Mouse (Mus musculus) CH12.LX (cell line): ENCODE measurements around the gene Dlec1. TPM values are rescaled to one million over a fixed set of nuclear protein-coding genes. Genes with fewer than 3 reads are reported as not detected.

Source experiments
- DNase-seq: peaks from one replicate; pipeline ENCODE4 v3.0.0-alpha.2; 2013; ENCODE audit errors: extremely low read depth
- H3K27ac ChIP-seq: 2 replicates; pipeline ENCODE4 v1.5.1; 2012; ENCODE audit warnings: low read depth, mild to moderate bottlenecking, control low read depth, moderate library complexity; ENCODE audit not compliant: insufficient read depth
- H3K27me3 ChIP-seq: replicated peaks from 2 replicates; pipeline ENCODE3; 2012; ENCODE audit warnings: inconsistent platforms
- H3K36me3 ChIP-seq, 2 experiments: replicated peaks in 1 of 2; 2 replicates each; pipeline versions ENCODE3 to v1.6.1; 2012; ENCODE audit warnings: inconsistent platforms in 1 of 2, low read length in 1 of 2, mild to moderate bottlenecking in 1 of 2, mixed read lengths in 1 of 2, moderate library complexity in 1 of 2; ENCODE audit not compliant: control insufficient read depth in 1 of 2, insufficient read depth in 1 of 2
- H3K4me1 ChIP-seq, 2 experiments: 2 replicates each; pipeline ENCODE4 v1.6.1; 2012; ENCODE audit warnings: inconsistent platforms in 1 of 2, moderate library complexity in 1 of 2; ENCODE audit not compliant: insufficient read depth in 2 of 2, control insufficient read depth in 1 of 2
- H3K4me2 ChIP-seq: 2 replicates; pipeline ENCODE4 v1.6.1; 2012; ENCODE audit warnings: low read depth, mild to moderate bottlenecking, control low read depth; ENCODE audit not compliant: poor library complexity, insufficient read depth, severe bottlenecking
- H3K4me3 ChIP-seq, 3 experiments: fragments of 150-350 bp in 1 of 3; sonication (generic) in 1 of 3; replicated peaks in 1 of 3; 2 replicates each; pipeline versions ENCODE3 to v1.5.1; 2011 to 2012; ENCODE audit warnings: low read depth in 2 of 3, low read length in 2 of 3, mild to moderate bottlenecking in 2 of 3, moderate library complexity in 2 of 3, control low read depth in 1 of 3, improper control_type of control experiment in 1 of 3, inconsistent platforms in 1 of 3, mixed read lengths in 1 of 3; ENCODE audit not compliant: poor library complexity in 1 of 3
- H3K79me2 ChIP-seq: replicated peaks from 2 replicates; pipeline ENCODE4 v1.6.1; 2012; ENCODE audit warnings: mild to moderate bottlenecking, moderate library complexity; ENCODE audit not compliant: control insufficient read depth, poor library complexity, insufficient read depth, severe bottlenecking; ENCODE audit errors: extremely low read depth
- H3K9ac ChIP-seq: 2 replicates; pipeline ENCODE4 v1.6.1; 2012; ENCODE audit warnings: low read depth, mild to moderate bottlenecking, control low read depth, moderate library complexity; ENCODE audit not compliant: insufficient read depth
- H3K9me3 ChIP-seq: replicated peaks from 2 replicates; pipeline ENCODE3; 2012; ENCODE audit warnings: low read length, inconsistent platforms, mixed read lengths
- CHD2 ChIP-seq: IDR thresholded peaks from 2 replicates; pipeline ENCODE4 v1.6.1; 2011; ENCODE audit warnings: low read length, improper control_type of control experiment
- CTCF ChIP-seq, 2 experiments: IDR thresholded peaks in 1 of 2; conservative IDR thresholded peaks in 1 of 2; 2 replicates each; pipeline ENCODE4 v1.5.1; 2011 to 2012; ENCODE audit warnings: low read depth in 2 of 2, low read length in 2 of 2, improper control_type of control experiment in 1 of 2, inconsistent platforms in 1 of 2, mild to moderate bottlenecking in 1 of 2, moderate library complexity in 1 of 2
- ELF1 ChIP-seq: IDR thresholded peaks from 2 replicates; pipeline ENCODE4 v1.6.1; 2014; ENCODE audit warnings: low read depth, mild to moderate bottlenecking, inconsistent platforms, low read length, improper control_type of control experiment
- EP300 ChIP-seq: IDR thresholded peaks from 2 replicates; pipeline ENCODE4 v1.6.1; 2011; ENCODE audit warnings: low read length, improper control_type of control experiment
- HCFC1 ChIP-seq: IDR thresholded peaks from 2 replicates; pipeline ENCODE4 v1.6.1; 2012; ENCODE audit warnings: low read depth, mild to moderate bottlenecking, inconsistent platforms, low read length, improper control_type of control experiment
- IRF4 ChIP-seq: IDR thresholded peaks from 2 replicates; pipeline ENCODE4 v1.6.1; 2014; ENCODE audit warnings: low read depth, mild to moderate bottlenecking, inconsistent platforms, low read length, improper control_type of control experiment
- JUN ChIP-seq: IDR thresholded peaks from 2 replicates; pipeline ENCODE4 v1.6.1; 2011; ENCODE audit warnings: low read depth, mild to moderate bottlenecking, low read length, improper control_type of control experiment, moderate library complexity; ENCODE audit not compliant: insufficient read depth
- KAT2A ChIP-seq: IDR thresholded peaks from 2 replicates; pipeline ENCODE4 v1.6.1; 2012; ENCODE audit warnings: low read length, improper control_type of control experiment, inconsistent platforms; ENCODE audit not compliant: insufficient replicate concordance
- MAFK ChIP-seq: IDR thresholded peaks from 2 replicates; pipeline ENCODE4 v1.6.1; 2011; ENCODE audit warnings: low read length, improper control_type of control experiment; ENCODE audit not compliant: insufficient replicate concordance
- MAX ChIP-seq: IDR thresholded peaks from 2 replicates; pipeline ENCODE4 v1.6.1; 2011; ENCODE audit warnings: low read length, improper control_type of control experiment
- MAZ ChIP-seq: IDR thresholded peaks from 2 replicates; pipeline ENCODE4 v1.6.1; 2012; ENCODE audit warnings: low read depth, mild to moderate bottlenecking, inconsistent platforms, low read length, improper control_type of control experiment, moderate library complexity
- MYC ChIP-seq: IDR thresholded peaks from 2 replicates; pipeline ENCODE4 v1.6.1; 2011; ENCODE audit warnings: low read depth, mild to moderate bottlenecking, improper control_type of control experiment, low read length
- POLR2A ChIP-seq: IDR thresholded peaks from 2 replicates; pipeline ENCODE4 v1.6.1; 2011; ENCODE audit warnings: low read depth, mild to moderate bottlenecking, improper control_type of control experiment, low read length
- POLR2AphosphoS2 ChIP-seq: IDR thresholded peaks from 2 replicates; pipeline ENCODE4 v1.6.1; 2011; ENCODE audit warnings: low read depth, low read length, improper control_type of control experiment
- RCOR1 ChIP-seq: conservative IDR thresholded peaks from 2 replicates; pipeline ENCODE4 v1.6.1; 2012; ENCODE audit warnings: low read depth, mild to moderate bottlenecking, inconsistent platforms, low read length, improper control_type of control experiment
- TCF12 ChIP-seq: IDR thresholded peaks from 2 replicates; pipeline ENCODE4 v1.6.1; 2014; ENCODE audit warnings: low read depth, mild to moderate bottlenecking, inconsistent platforms, low read length, improper control_type of control experiment
- ZC3H11A ChIP-seq: IDR thresholded peaks from 2 replicates; pipeline ENCODE4 v1.6.1; 2012; ENCODE audit warnings: low read depth, mild to moderate bottlenecking, inconsistent platforms, low read length, improper control_type of control experiment
- ZKSCAN1 ChIP-seq: IDR thresholded peaks from 2 replicates; pipeline ENCODE4 v1.6.1; 2012; ENCODE audit warnings: low read depth, inconsistent platforms, low read length, improper control_type of control experiment, borderline replicate concordance
- ZMIZ1 ChIP-seq: IDR thresholded peaks from 2 replicates; pipeline ENCODE4 v1.6.1; 2012; ENCODE audit warnings: low read depth, mild to moderate bottlenecking, inconsistent platforms, low read length, improper control_type of control experiment
- ZNF384 ChIP-seq: IDR thresholded peaks from 2 replicates; pipeline ENCODE4 v1.6.1; 2012; ENCODE audit warnings: low read depth, low read length, improper control_type of control experiment, inconsistent platforms
- dilution Hi-C: fragments of 300-500 bp; cut with MboI; formaldehyde crosslinking; loops from 2 replicates; pipeline ENCODE4 v1.14.3; 2020; ENCODE audit warnings: low sequenced_read_pairs; ENCODE audit not compliant: extremely low pct_unique_long_range_greater_than_20kb, extremely low pct_ligation_motif_present
- in situ Hi-C: fragments of 300-500 bp; cut with MboI; formaldehyde crosslinking; loops from 3 replicates; pipeline ENCODE4 v1.14.3; 2019; ENCODE audit warnings: low sequenced_read_pairs, low pct_ligation_motif_present, low pct_unique_long_range_greater_than_20kb, mixed read lengths
- polyA plus RNA-seq: library from polyadenylated mRNA; unstranded; fragments of >175 nt; gene quantifications from 2 replicates; pipeline ENCODE4 v1.2.1, GENCODE M21; 2012; ENCODE audit warnings: low read depth; ENCODE audit not compliant: insufficient read length
- total RNA-seq, 2 experiments: library from RNA; depleted of rRNA; stranded (reverse); fragments of 300-350 nt in 1 of 2; fragments of >200 nt in 1 of 2; gene quantifications; 2 replicates each; pipeline ENCODE4 v1.2.3; 2012 to 2014

The Dlec1 gene
- total and polyA plus RNA-seq, 3 experiments: 1.4 to 6.3 (median 5.9) TPM

DNA sequence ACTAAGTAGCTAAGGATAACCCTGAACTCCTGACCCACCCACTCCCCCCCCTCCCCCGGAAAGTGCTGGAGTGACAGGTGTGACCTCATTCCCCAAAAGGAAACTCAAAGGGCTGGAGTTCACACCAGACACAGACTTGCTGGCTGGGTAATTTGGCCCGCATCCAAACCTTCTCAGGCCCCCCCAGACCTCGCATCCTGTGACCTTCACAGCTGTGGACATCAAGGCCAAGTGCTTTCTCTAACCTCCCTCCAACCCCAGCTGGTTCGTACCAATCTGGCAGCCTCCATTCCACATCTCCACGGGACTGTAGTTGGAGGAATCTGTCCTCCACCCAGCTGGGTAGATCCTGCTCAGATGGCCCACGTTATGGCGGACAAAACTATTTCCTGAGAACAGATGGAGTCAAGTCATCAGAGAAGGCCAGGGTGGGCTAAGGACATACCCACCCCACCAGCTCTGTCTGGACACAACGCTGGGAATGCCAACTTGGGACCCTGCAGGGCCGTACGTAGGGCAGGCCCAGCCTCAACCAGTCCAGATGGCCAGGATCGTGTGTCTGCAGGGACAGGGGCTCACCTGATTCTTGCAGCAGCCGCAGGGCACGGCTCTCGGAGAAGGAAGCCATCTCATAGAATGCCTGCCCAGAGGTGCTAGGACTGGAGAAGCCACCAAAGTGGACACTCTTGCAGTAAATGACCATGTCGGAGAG, 28.9 kb upstream of the Dlec1 start:
- Histone ChIP-seq H3K27ac (no peak overlapping the region), H3K27me3 (peaks cover 1% of the 10 kb centered on the region), H3K36me3 (peaks cover 5 to 50% of the 10 kb centered on the region in 2 experiments), H3K9me3 (no peaks in the 10 kb centered on the region), H3K4me3 (no peak overlapping the region), H3K79me2 (no peaks in the 10 kb centered on the region), H3K4me2 (no peak overlapping the region), H3K9ac (no peak overlapping the region)
- no peak for DNase-seq
- dilution Hi-C loops: no loop called here
- in situ Hi-C loops: loop anchor here (25.0 kb wide), 1 partner anchor 486 kb away; no protein-coding TSS in a partner anchor
- TF ChIP-seq EP300 (no peak), ZKSCAN1 (no peak), ZC3H11A (no peak), CHD2 (no peak), POLR2AphosphoS2 (no peak)
- TF ChIP-seq, all 38 proteins: peak for 0
- H3K4me1 ChIP-seq: no peaks in the 10 kb centered on the region

DNA sequence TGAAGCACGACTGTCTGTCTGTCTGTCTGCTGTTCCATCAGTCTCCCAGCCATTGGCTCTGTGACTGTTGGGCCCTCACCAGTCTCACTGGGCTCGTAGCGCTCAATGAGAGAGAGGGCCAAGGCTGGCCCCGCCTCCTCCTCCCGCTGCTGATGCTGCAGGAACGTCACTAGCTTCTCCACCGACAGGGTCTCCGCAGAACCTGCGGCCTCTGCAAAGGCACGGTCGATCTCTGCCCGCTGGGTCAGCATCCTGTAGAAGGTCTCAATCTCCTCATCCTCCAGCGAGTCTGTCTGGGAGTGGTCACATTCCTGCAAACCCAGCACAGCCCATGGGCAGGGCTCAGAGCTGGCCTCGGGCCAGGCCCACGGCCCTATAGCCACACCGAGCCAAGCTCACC, 26.6 kb upstream of the Dlec1 start:
- Histone ChIP-seq H3K4me1 (0 out of 4 replicates have a peak, but pooled peaks cover 0 to 3% of the 10 kb centered on the region in 2 experiments), H3K79me2 (no peaks in the 10 kb centered on the region), H3K27me3 (peaks cover 18% of the 10 kb centered on the region), H3K4me2 (no peak overlapping the region), H3K27ac (no peak overlapping the region), H3K36me3 (peaks cover 0 to 27% of the 10 kb centered on the region in 2 experiments), H3K9ac (no peak overlapping the region), H3K9me3 (no peaks in the 10 kb centered on the region), H3K4me3 (no peak overlapping the region)
- DNase-seq: no peak
- in situ Hi-C loops (no loop called here), dilution Hi-C loops (no loop called here)
- TF ChIP-seq MYC: no peak
- no peak for TF ChIP-seq ZC3H11A
- TF ChIP-seq TCF12: no peak
- TF ChIP-seq HCFC1: no peak
- TF ChIP-seq ZMIZ1: no peak
- no peak for TF ChIP-seq MAX
- TF ChIP-seq CTCF (conservative IDR thresholded peaks at IDR 0.05 in 1 of 2, IDR thresholded peaks at IDR 0.05 in 1 of 2; ENCODE audit: low read depth in 2 of 2, low read length in 2 of 2): no peak
- no peak for TF ChIP-seq ZKSCAN1
- no peak for TF ChIP-seq EP300
- TF ChIP-seq MAFK: no peak
- no peak for TF ChIP-seq POLR2A
- no peak for TF ChIP-seq POLR2AphosphoS2
- TF ChIP-seq KAT2A: no peak
- no peak for TF ChIP-seq ZNF384
- no peak for TF ChIP-seq JUN
- TF ChIP-seq IRF4: no peak
- no peak for TF ChIP-seq MAZ
- TF ChIP-seq RCOR1: no peak
- TF ChIP-seq ELF1: no peak
